Comparison of ENCODE assay signal across 23 mouse cellular contexts in the genomic region with DNA sequence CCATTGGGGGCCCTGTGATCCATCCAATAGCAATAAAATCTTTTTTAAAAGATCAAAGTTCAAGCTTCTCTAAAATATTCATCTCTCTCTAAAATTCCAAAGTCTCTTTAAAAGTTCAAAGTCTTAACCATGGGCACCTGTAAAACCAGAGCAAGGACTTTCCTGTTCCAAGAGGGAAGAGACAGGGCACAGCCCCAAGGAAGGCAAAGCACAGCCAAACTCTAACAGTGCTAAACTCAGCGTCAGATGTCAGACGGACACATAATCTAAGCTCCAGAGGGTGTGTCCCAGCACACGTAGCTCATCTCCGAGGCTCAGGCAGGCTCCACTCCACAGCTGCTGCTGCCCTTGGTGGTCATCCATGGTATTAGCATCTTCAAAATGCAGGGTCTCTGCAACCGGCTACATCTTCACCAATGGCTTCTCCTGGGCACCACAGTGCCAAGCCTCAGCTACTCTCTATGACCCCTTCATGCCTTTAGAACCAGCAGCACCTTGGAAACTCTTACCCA. TPM values are rescaled to one million over a fixed set of nuclear protein-coding genes. Genes with fewer than 3 reads are reported as not detected.
DNase-seq lines count a peak whose midpoint lies in the region; ATAC-seq and TF ChIP-seq lines count a peak whose summit lies in the region.
"Had no signal": no experiment of that assay in that cellular context is flagged by ENCODE, and none has a peak within 500 bp of the region (broad histone marks: within the 10 kb centered on the region; RNA-seq: fewer than 3 reads in every experiment).

No protein-coding gene starts in this region.

- H3K27me3 ChIP-seq in lung, postnatal 0 days (replicated peaks; ENCODE audit: insufficient read depth, low read length): no peaks in the 10 kb centered on the region
- H3K27me3 ChIP-seq in forebrain, embryonic 15.5 days: no peaks in the 10 kb centered on the region
- H3K27me3 ChIP-seq: hindbrain, embryonic 12.5 days had no signal

- H3K4me1 ChIP-seq in lung, postnatal 0 days (ENCODE audit: insufficient read depth, low read depth, low read length): no peaks in the 10 kb centered on the region
- no peaks in the 10 kb centered on the region for H3K4me1 ChIP-seq in forebrain, embryonic 15.5 days
- H3K4me1 ChIP-seq: forebrain, embryonic 13.5 days; heart, embryonic 15.5 days; hindbrain, embryonic 12.5 days had no signal

- intact Hi-C loops in heart, postnatal 10 days (cut with DNase I): no loop called here

- no peak overlapping the region for H3K4me3 ChIP-seq in lung, postnatal 0 days (ENCODE audit: low read depth, low read length)
- no peak overlapping the region for H3K4me3 ChIP-seq in forebrain, embryonic 15.5 days
- H3K4me3 ChIP-seq: embryonic facial prominence, embryonic 10.5 days; forebrain, embryonic 13.5 days; heart, embryonic 15.5 days; hindbrain, embryonic 12.5 days had no signal

- no peak for TF ChIP-seq EP300 in lung, postnatal 0 days (IDR thresholded peaks at IDR 0.05)

- no peak overlapping the region for H3K4me2 ChIP-seq in lung, postnatal 0 days (replicated peaks; ENCODE audit: low read depth, low read length)
- no peak overlapping the region for H3K4me2 ChIP-seq in forebrain, embryonic 15.5 days (replicated peaks)
- H3K4me2 ChIP-seq: forebrain, embryonic 13.5 days; heart, embryonic 11.5 days; heart, embryonic 15.5 days; hindbrain, embryonic 12.5 days had no signal

- DNase-seq in heart, adult 11 months: peak; percentile 73
- no peak for DNase-seq in heart, postnatal 10 days
- peak; percentile 74 for DNase-seq in kidney, adult 9 months
- no peak for DNase-seq in kidney, adult 18-20 months
- DNase-seq in lung, postnatal 0 days (ENCODE audit: low spot score): no peak
- no peak for DNase-seq in lung, adult 18-20 months
- peak; percentile 40 for DNase-seq in ZHBTc4 (ENCODE audit: low read depth, low spot score)
- DNase-seq: adrenal gland, adult 8-10 months; adrenal gland, postnatal 36 days; B cell, adult 2 months; cerebellum, adult 2 months; gastrocnemius, postnatal 36 days; heart, adult 18-20 months had no signal

- no peaks in the 10 kb centered on the region for H3K9me3 ChIP-seq in lung, postnatal 0 days (ENCODE audit: low read length)
- H3K9me3 ChIP-seq in forebrain, embryonic 15.5 days: no peaks in the 10 kb centered on the region
- H3K9me3 ChIP-seq: embryonic facial prominence, embryonic 10.5 days; heart, embryonic 15.5 days had no signal

- no peak overlapping the region for H3K27ac ChIP-seq in lung, postnatal 0 days (ENCODE audit: low read length)
- H3K27ac ChIP-seq in forebrain, embryonic 15.5 days (replicated peaks): no peak overlapping the region
- H3K27ac ChIP-seq: embryonic facial prominence, embryonic 10.5 days; forebrain, embryonic 13.5 days; heart, embryonic 15.5 days; hindbrain, embryonic 12.5 days had no signal

- ATAC-seq in lung, postnatal 0 days: no peak
- no peak for ATAC-seq in forebrain, embryonic 15.5 days (replicated peaks)
- ATAC-seq: CD4-positive, CD25-positive, alpha-beta regulatory T cell, adult 4 months; forebrain, embryonic 13.5 days; hindbrain, embryonic 16.5 days had no signal

- WGBS in lung, postnatal 0 days: 32% methylated on average over 5 of the region's 5 CpGs
- whole genome bisulfite sequencing in forebrain, embryonic 15.5 days: 59% methylated on average over 5 of the region's 5 CpGs

- no peaks in the 10 kb centered on the region for H3K36me3 ChIP-seq in lung, postnatal 0 days (ENCODE audit: insufficient read depth, low read length)
- H3K36me3 ChIP-seq in forebrain, embryonic 15.5 days: no peaks in the 10 kb centered on the region
- H3K36me3 ChIP-seq: embryonic facial prominence, embryonic 10.5 days; heart, embryonic 15.5 days; hindbrain, embryonic 12.5 days had no signal

- TF ChIP-seq CTCF in lung, postnatal 0 days (IDR thresholded peaks at IDR 0.05): peak; percentile 28

- H3K9ac ChIP-seq in lung, postnatal 0 days (replicated peaks; ENCODE audit: low read depth): no peak overlapping the region
- no peak overlapping the region for H3K9ac ChIP-seq in forebrain, embryonic 15.5 days (replicated peaks)
- H3K9ac ChIP-seq: forebrain, embryonic 13.5 days; heart, embryonic 15.5 days; hindbrain, embryonic 12.5 days had no signal

RNA-seq across cellular contexts. Expression of gene Napsa, which starts 4.2 kb away (rescaled TPM):
- 1 to 10 TPM in 1 of 2 experiments, under 1 TPM in 1; 0.43 to 1.4 TPM for total RNA-seq in heart, postnatal 10 days (2021)
- polyA plus RNA-seq in lung, postnatal 0 days (2015; fragmentation: Nextera tagmentation; extraction: Ambion mirVana): 824 and 832 TPM in 2 replicates
- polyA plus RNA-seq in forebrain, embryonic 15.5 days (2015; fragmentation: Nextera tagmentation; extraction: Ambion mirVana): 1.0 and 1.6 TPM in 2 replicates
- total RNA-seq: MEL had no signal

RNA-seq across cellular contexts. Expression of gene Kcnc3, which starts 14.1 kb away (rescaled TPM):
- under 1 TPM; 0.35 to 0.36 TPM for total RNA-seq in heart, postnatal 10 days (2021)
- polyA plus RNA-seq in lung, postnatal 0 days (2015; fragmentation: Nextera tagmentation; extraction: Ambion mirVana): 3.8 TPM in 2 replicates
- 2.6 and 3.3 TPM in 2 replicates for polyA plus RNA-seq in forebrain, embryonic 15.5 days (2015; fragmentation: Nextera tagmentation; extraction: Ambion mirVana)
- total RNA-seq: MEL had no signal

RNA-seq across cellular contexts. Expression of gene Nr1h2, which starts 22.6 kb away (rescaled TPM):
- 10 to 100 TPM; 45.1 to 49.0 TPM for total RNA-seq in heart, postnatal 10 days (2021)
- polyA plus RNA-seq in lung, postnatal 0 days (2015; fragmentation: Nextera tagmentation; extraction: Ambion mirVana): 74.8 and 84.3 TPM in 2 replicates
- 70.5 and 79.5 TPM in 2 replicates for polyA plus RNA-seq in forebrain, embryonic 15.5 days (2015; fragmentation: Nextera tagmentation; extraction: Ambion mirVana)

RNA-seq across cellular contexts. Expression of gene Pold1, which starts 27.7 kb away (rescaled TPM):
- 10 to 100 TPM; 18.7 to 24.5 TPM for total RNA-seq in heart, postnatal 10 days (2021)
- polyA plus RNA-seq in lung, postnatal 0 days (2015; fragmentation: Nextera tagmentation; extraction: Ambion mirVana): 13.5 and 17.5 TPM in 2 replicates
- 46.9 and 54.1 TPM in 2 replicates for polyA plus RNA-seq in forebrain, embryonic 15.5 days (2015; fragmentation: Nextera tagmentation; extraction: Ambion mirVana)

RNA-seq across cellular contexts. Expression of gene Spib, which starts 44.5 kb away (rescaled TPM):
- total RNA-seq in heart, postnatal 10 days (2021): 1 to 10 TPM; 1.1 to 1.3 TPM
- polyA plus RNA-seq in lung, postnatal 0 days (2015; fragmentation: Nextera tagmentation; extraction: Ambion mirVana): 0.72 and 1.2 TPM in 2 replicates
- polyA plus RNA-seq in forebrain, embryonic 15.5 days (2015; fragmentation: Nextera tagmentation; extraction: Ambion mirVana): not detected in 2 replicates
- total RNA-seq: gastrocnemius, adult 8-10 months; gastrocnemius, postnatal 36 days had no signal
- polyA plus RNA-seq: embryonic facial prominence, embryonic 10.5 days; forebrain, embryonic 13.5 days; heart, embryonic 11.5 days; hindbrain, embryonic 16.5 days had no signal

Comparison
In these comparisons a context has a peak if more than half of its experiments do, and no peak if none do; other contexts are left out.
1. DNase-seq: peak in heart, adult 11 months (single experiment), kidney, adult 9 months (single experiment) and ZHBTc4 (single experiment); none in heart, postnatal 10 days (0 of 2), kidney, adult 18-20 months (single experiment), lung, postnatal 0 days (single experiment) and lung, adult 18-20 months (0 of 2).
2. RNA of gene Napsa, which starts 4.2 kb away (polyA plus RNA-seq): 824 to 832 TPM in lung, postnatal 0 days; 1.0 to 1.6 TPM in forebrain, embryonic 15.5 days; every median in the first group is over 100 times any median in the second.